8 mouse cellular contexts compared by ENCODE assay signal in the genomic region with DNA sequence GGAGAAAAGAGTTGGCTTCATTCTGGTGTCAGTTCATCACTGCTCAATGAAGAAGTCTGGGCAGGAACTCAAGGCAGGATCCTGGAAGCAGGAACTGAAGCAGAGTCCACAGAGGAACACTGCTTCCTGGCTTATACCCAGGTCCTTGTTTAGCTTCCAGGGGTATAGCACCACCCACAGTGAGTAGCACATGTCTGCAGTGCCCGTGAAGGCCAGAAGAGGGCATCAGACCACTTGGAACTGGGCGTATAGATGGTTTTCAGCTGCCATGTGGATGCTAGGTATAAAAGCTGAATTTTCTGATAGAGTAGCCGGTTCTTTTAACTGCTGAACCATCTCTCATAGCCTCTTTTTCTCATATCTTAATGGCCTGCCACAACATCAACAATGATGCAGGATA.
DNase-seq lines count a peak whose midpoint lies in the region; ATAC-seq and TF ChIP-seq lines count a peak whose summit lies in the region.

No protein-coding gene starts in this region.

- no peak overlapping the region for H3K4me2 ChIP-seq in forebrain, embryonic 11.5 days (ENCODE audit: low read depth, low read length, severe bottlenecking)
- H3K4me2 ChIP-seq in forebrain, embryonic 15.5 days (replicated peaks): no peak overlapping the region
- H3K4me2 ChIP-seq in kidney, postnatal 0 days (ENCODE audit: low read length): no peak overlapping the region

- TF ChIP-seq CTCF in testis, adult 2 months (IDR thresholded peaks at IDR 0.05; ENCODE audit: control insufficient read depth, insufficient read depth, insufficient replicate concordance, low read depth, low read length): peak; percentile 52; the same call in 1 of the 2 replicates
- TF ChIP-seq CTCF in kidney, postnatal 0 days (IDR thresholded peaks at IDR 0.05; ENCODE audit: low read depth): peak; percentile 56; the same call in 1 of the 2 replicates

- H3K9me3 ChIP-seq in forebrain, embryonic 11.5 days (ENCODE audit: control insufficient read depth, low read length): no peaks in the 10 kb centered on the region
- no peaks in the 10 kb centered on the region for H3K9me3 ChIP-seq in forebrain, embryonic 15.5 days
- H3K9me3 ChIP-seq in kidney, postnatal 0 days (replicated peaks; ENCODE audit: low read length): no peaks in the 10 kb centered on the region

- H3K36me3 ChIP-seq in forebrain, embryonic 11.5 days (ENCODE audit: control insufficient read depth, insufficient read depth, low read length): peaks cover 9% of the 10 kb centered on the region; the same call in 1 of the 2 replicates
- peaks cover 56% of the 10 kb centered on the region for H3K36me3 ChIP-seq in forebrain, embryonic 15.5 days
- H3K36me3 ChIP-seq in testis, adult 2 months (ENCODE audit: control insufficient read depth, insufficient read depth, low read length): no peaks in the 10 kb centered on the region
- peaks cover 34% of the 10 kb centered on the region for H3K36me3 ChIP-seq in kidney, postnatal 0 days (ENCODE audit: insufficient read depth, low read length)

- no peak for TF ChIP-seq POLR2A in testis, adult 2 months (IDR thresholded peaks at IDR 0.05; ENCODE audit: control insufficient read depth, low read depth, low read length)

- peak; percentile 76 for DNase-seq in forebrain, embryonic 11.5 days (ENCODE audit: low spot score)
- no peak for DNase-seq in testis, postnatal 14 days (ENCODE audit: low spot score)
- peak; percentile 79 for DNase-seq in embryo, embryonic 10 days (ENCODE audit: low spot score)
- DNase-seq in kidney, postnatal 0 days (ENCODE audit: low spot score): peak; percentile 27
- peak; percentile 87 for DNase-seq in thymus, postnatal 4 days

- H3K27ac ChIP-seq in forebrain, embryonic 11.5 days (ENCODE audit: low read depth, low read length): no peak overlapping the region
- no peak overlapping the region for H3K27ac ChIP-seq in forebrain, embryonic 15.5 days (replicated peaks)
- no peak overlapping the region for H3K27ac ChIP-seq in testis, adult 2 months (ENCODE audit: control insufficient read depth, insufficient read depth, low read depth, low read length)
- no peak overlapping the region for H3K27ac ChIP-seq in kidney, postnatal 0 days

- H3K4me3 ChIP-seq in forebrain, embryonic 11.5 days (ENCODE audit: low read depth, low read length): no peak overlapping the region
- H3K4me3 ChIP-seq in forebrain, embryonic 15.5 days: no peak overlapping the region
- no peak overlapping the region for H3K4me3 ChIP-seq in testis, adult 2 months (ENCODE audit: control insufficient read depth, low read depth, low read length)
- H3K4me3 ChIP-seq in kidney, postnatal 0 days (replicated peaks; ENCODE audit: low read depth, low read length): no peak overlapping the region

- ATAC-seq in forebrain, embryonic 11.5 days (replicated peaks; ENCODE audit: low FRiP score): no peak
- no peak for ATAC-seq in forebrain, embryonic 15.5 days (replicated peaks)
- no peak for ATAC-seq in kidney, postnatal 0 days (replicated peaks; ENCODE audit: low FRiP score, low read depth)
- 0 out of 2 replicates have a peak, but pooled peaks have one; percentile 35 for ATAC-seq in monocyte, adult 5-6 weeks (replicated peaks; ENCODE audit: insufficient number of reproducible peaks, low FRiP score, low TSS enrichment, poor library complexity, severe bottlenecking)

- no peaks in the 10 kb centered on the region for H3K4me1 ChIP-seq in forebrain, embryonic 11.5 days (replicated peaks; ENCODE audit: control insufficient read depth, insufficient read depth, low read length)
- no peaks in the 10 kb centered on the region for H3K4me1 ChIP-seq in forebrain, embryonic 15.5 days
- no peaks in the 10 kb centered on the region for H3K4me1 ChIP-seq in testis, adult 2 months (ENCODE audit: control insufficient read depth, insufficient read depth, low read length)
- no peaks in the 10 kb centered on the region for H3K4me1 ChIP-seq in kidney, postnatal 0 days (replicated peaks; ENCODE audit: insufficient read depth, low read length)

- H3K9ac ChIP-seq in forebrain, embryonic 11.5 days (ENCODE audit: low read length): no peak overlapping the region
- no peak overlapping the region for H3K9ac ChIP-seq in forebrain, embryonic 15.5 days (replicated peaks)
- no peak overlapping the region for H3K9ac ChIP-seq in kidney, postnatal 0 days (ENCODE audit: low read depth, low read length)

- H3K27me3 ChIP-seq in forebrain, embryonic 11.5 days (ENCODE audit: control insufficient read depth, insufficient read depth, low read length): no peaks in the 10 kb centered on the region
- no peaks in the 10 kb centered on the region for H3K27me3 ChIP-seq in forebrain, embryonic 15.5 days
- H3K27me3 ChIP-seq in testis, adult 2 months (ENCODE audit: control insufficient read depth, insufficient read depth, low read length): no peaks in the 10 kb centered on the region
- no peaks in the 10 kb centered on the region for H3K27me3 ChIP-seq in kidney, postnatal 0 days (ENCODE audit: insufficient read depth, low read length)

- WGBS in forebrain, embryonic 11.5 days: 73% methylated on average over 3 of the region's 3 CpGs
- WGBS in forebrain, embryonic 15.5 days: 66% methylated on average over 3 of the region's 3 CpGs
- WGBS in kidney, postnatal 0 days: 71% methylated on average over 3 of the region's 3 CpGs
